Mouse (Mus musculus): ENCODE data around the gene Gng7.

DNA sequence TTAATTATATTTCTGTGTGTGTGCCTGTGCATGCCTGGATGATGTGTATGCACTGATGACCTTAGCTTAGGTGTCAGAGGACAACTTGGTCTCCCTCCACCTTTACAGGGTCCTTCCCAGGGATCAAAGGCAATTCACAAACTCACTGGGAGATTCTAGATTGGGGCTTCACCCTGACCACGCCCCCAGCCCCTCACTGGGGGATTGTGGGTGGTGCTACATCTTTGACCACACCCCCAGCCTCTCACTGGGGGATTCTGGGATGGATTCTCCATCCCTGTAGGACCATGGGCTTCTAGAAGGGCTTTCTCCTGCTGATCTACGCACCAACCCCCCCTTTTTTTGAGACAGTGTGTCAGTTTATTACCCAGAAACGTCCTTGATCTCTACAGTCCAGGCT, 89.3 kb downstream of the Gng7 start:
- TF ChIP-seq CTCF (IDR thresholded peaks at IDR 0.05; ENCODE audit: extremely low read depth, insufficient read depth, low read length): no peak
- no peak for TF ChIP-seq POLR2A (IDR thresholded peaks at IDR 0.05; ENCODE audit: extremely low read depth, insufficient read depth, low read length)

Measured in cortical plate, adult 2 months (tissue).